Mouse (Mus musculus): ENCODE data around the gene Robo1. TPM values are rescaled to one million over a fixed set of nuclear protein-coding genes. Genes with fewer than 3 reads are reported as not detected.

Gene Robo1
- polyA plus RNA-seq (2014; fragmentation: Nextera tagmentation; extraction: Ambion mirVana), result 62.2 and 91.8 TPM in 2 replicates

- no peak within 1 kb of the TSS for H3K9ac ChIP-seq (replicated peaks; ENCODE audit: low read length)
- H3K27ac ChIP-seq (replicated peaks; ENCODE audit: low read depth, low read length), result no peak within 1 kb of the TSS
- ATAC-seq (ENCODE audit: low FRiP score, low TSS enrichment), result no peak
- H3K4me3 ChIP-seq (replicated peaks; ENCODE audit: low read depth, low read length), result no peak within 1 kb of the TSS
- no peaks in the 10 kb centered on the region for H3K4me1 ChIP-seq (ENCODE audit: control insufficient read depth, insufficient read depth, low read length)
- no peaks in the 10 kb centered on the region; the same call in 1 of the 2 replicates for H3K9me3 ChIP-seq (ENCODE audit: control insufficient read depth, low read length)
- DNase-seq, result peak; percentile 6
- H3K4me2 ChIP-seq (ENCODE audit: low read length), result no peak within 1 kb of the TSS
- no peaks in the 10 kb centered on the region for H3K36me3 ChIP-seq (ENCODE audit: control insufficient read depth, insufficient read depth, low read length)
- 78% methylated on average over 8 of the region's 8 CpGs for WGBS
- H3K27me3 ChIP-seq (ENCODE audit: control insufficient read depth, insufficient read depth, low read length), result no peaks in the 10 kb centered on the region
These were observed at the start of gene Robo1 for GRCm38 (mm10) chr16:72307537-72308330. Gene Robo1, plus strand, starts transcription at chr16:72308306.

- Histone ChIP-seq H3K27ac (replicated peaks; ENCODE audit: low read depth, low read length) (no peak overlapping the region), H3K4me3 (replicated peaks; ENCODE audit: low read depth, low read length) (no peak overlapping the region), H3K4me2 (ENCODE audit: low read length) (no peak overlapping the region), H3K36me3 (ENCODE audit: control insufficient read depth, insufficient read depth, low read length) (no peaks in the 10 kb centered on the region), H3K9me3 (ENCODE audit: control insufficient read depth, low read length) (no peaks in the 10 kb centered on the region), H3K4me1 (ENCODE audit: control insufficient read depth, insufficient read depth, low read length) (no peaks in the 10 kb centered on the region), H3K9ac (replicated peaks; ENCODE audit: low read length) (no peak overlapping the region), H3K27me3 (ENCODE audit: control insufficient read depth, insufficient read depth, low read length) (no peaks in the 10 kb centered on the region)
- ATAC-seq (ENCODE audit: low FRiP score, low TSS enrichment), result no peak
- DNase-seq, result no peak
- 91% methylated on average over 10 of the region's 10 CpGs for WGBS
These were observed 40.3 kb upstream of the Robo1 start for GRCm38 (mm10) chr16:72267839-72268238.

DNA sequence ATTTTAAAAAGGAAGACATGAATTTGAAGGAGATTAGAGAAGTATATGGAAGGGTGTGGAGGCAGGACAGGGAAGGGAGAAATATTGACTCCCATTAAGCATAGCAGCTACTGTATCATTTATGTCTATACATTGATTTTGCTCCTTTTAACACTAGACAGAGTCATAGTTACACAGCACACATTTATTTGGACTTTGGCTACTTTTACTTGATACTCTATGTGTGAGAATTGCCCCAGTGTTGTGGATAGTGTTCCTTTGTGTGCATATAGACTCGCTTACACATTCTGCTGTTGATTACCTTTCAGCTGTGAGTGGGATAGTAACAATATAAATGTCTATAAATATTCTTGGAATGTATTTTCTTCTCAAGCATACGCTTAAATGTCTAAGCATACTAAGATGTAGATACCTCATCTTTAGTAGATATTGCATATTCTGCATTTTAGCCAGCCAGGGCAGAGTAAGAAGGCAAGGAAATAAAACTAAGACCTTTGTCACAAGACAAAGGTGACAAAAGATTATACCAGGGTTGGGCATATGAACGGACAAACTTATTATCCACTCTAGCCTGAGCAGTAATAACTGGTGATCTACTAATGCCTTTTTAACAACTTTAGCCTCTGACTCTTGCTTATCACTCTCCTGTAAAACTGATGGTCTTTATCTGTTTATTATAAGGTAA is 31.6 kb upstream of the Robo1 start:
- WGBS, result 85% methylated on average over 3 of the region's 3 CpGs
- ATAC-seq (ENCODE audit: low FRiP score, low TSS enrichment), result no peak

DNA sequence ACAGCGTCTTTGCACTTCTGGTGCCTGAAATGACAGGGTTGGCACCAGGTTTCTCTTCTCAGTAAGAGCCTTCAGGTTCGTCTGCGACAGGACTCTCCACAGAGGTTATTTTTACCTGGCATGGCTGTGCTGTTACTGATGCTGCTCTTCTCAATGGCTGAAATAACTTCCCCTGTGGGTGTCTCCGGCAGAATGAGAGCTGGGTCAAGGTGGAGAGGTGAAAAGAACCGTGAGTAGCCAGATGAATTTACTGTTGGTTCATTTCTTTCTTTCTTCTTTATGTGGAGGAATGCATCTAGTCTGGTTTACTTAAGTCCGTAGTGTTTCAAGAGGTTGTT is 194 bp downstream of the Robo1 start:
- Histone ChIP-seq H3K4me3 (replicated peaks; ENCODE audit: low read depth, low read length) (no peak overlapping the region), H3K27ac (replicated peaks; ENCODE audit: low read depth, low read length) (no peak overlapping the region)

More for the DNA sequence above, 31.6 kb upstream of the Robo1 start:
- no peaks in the 10 kb centered on the region for H3K36me3 ChIP-seq (ENCODE audit: control insufficient read depth, insufficient read depth, low read length)
- no peaks in the 10 kb centered on the region for H3K27me3 ChIP-seq (ENCODE audit: control insufficient read depth, insufficient read depth, low read length)
- no peak overlapping the region for H3K4me3 ChIP-seq (replicated peaks; ENCODE audit: low read depth, low read length)
- H3K4me1 ChIP-seq (ENCODE audit: control insufficient read depth, insufficient read depth, low read length), result no peaks in the 10 kb centered on the region
- no peak overlapping the region for H3K4me2 ChIP-seq (ENCODE audit: low read length)
- no peak overlapping the region for H3K27ac ChIP-seq (replicated peaks; ENCODE audit: low read depth, low read length)
- no peak for DNase-seq
- H3K9me3 ChIP-seq (ENCODE audit: control insufficient read depth, low read length), result no peaks in the 10 kb centered on the region
- H3K9ac ChIP-seq (replicated peaks; ENCODE audit: low read length), result no peak overlapping the region

DNA sequence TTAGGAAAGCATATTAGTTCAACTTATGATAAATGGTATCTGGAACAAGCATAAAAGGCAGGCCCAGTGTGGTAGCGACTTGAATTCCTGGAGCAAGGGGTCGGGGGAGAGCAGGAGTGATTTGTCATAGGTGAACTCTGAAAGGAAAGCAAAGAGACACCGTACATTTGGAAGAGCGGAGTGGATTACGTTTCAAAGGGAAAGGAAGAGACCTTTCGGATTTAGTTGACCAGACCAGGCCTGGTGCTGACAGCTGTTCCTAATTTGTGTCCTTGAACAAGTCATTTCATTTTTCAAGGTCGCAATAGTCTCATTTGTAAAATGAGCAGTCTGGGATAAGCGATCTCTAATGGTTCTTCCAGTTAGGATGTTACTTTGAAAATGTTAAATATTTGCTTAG is 19.2 kb downstream of the Robo1 start:
- Histone ChIP-seq H3K9me3 (ENCODE audit: control insufficient read depth, low read length) (no peaks in the 10 kb centered on the region), H3K27ac (replicated peaks; ENCODE audit: low read depth, low read length) (no peak overlapping the region), H3K36me3 (ENCODE audit: control insufficient read depth, insufficient read depth, low read length) (no peaks in the 10 kb centered on the region), H3K4me1 (ENCODE audit: control insufficient read depth, insufficient read depth, low read length) (no peaks in the 10 kb centered on the region), H3K9ac (replicated peaks; ENCODE audit: low read length) (no peak overlapping the region), H3K4me2 (ENCODE audit: low read length) (no peak overlapping the region), H3K27me3 (ENCODE audit: control insufficient read depth, insufficient read depth, low read length) (no peaks in the 10 kb centered on the region), H3K4me3 (replicated peaks; ENCODE audit: low read depth, low read length) (no peak overlapping the region)
- DNase-seq, result no peak
- 85% methylated on average over 8 of the region's 8 CpGs for WGBS
- ATAC-seq (ENCODE audit: low FRiP score, low TSS enrichment), result no peak

More for the DNA sequence above, 194 bp downstream of the Robo1 start:
- Histone ChIP-seq H3K9me3 (ENCODE audit: control insufficient read depth, low read length) (no peaks in the 10 kb centered on the region), H3K4me1 (ENCODE audit: control insufficient read depth, insufficient read depth, low read length) (no peaks in the 10 kb centered on the region), H3K27me3 (ENCODE audit: control insufficient read depth, insufficient read depth, low read length) (no peaks in the 10 kb centered on the region), H3K36me3 (ENCODE audit: control insufficient read depth, insufficient read depth, low read length) (no peaks in the 10 kb centered on the region), H3K9ac (replicated peaks; ENCODE audit: low read length) (no peak overlapping the region), H3K4me2 (ENCODE audit: low read length) (no peak overlapping the region)
- no peak for DNase-seq
- ATAC-seq (ENCODE audit: low FRiP score, low TSS enrichment), result no peak
- 64% methylated on average over 6 of the region's 6 CpGs for WGBS

- WGBS, result 28% methylated on average over 3 of the region's 3 CpGs
- H3K4me3 ChIP-seq (replicated peaks; ENCODE audit: low read depth, low read length), result no peak overlapping the region
- no peaks in the 10 kb centered on the region for H3K27me3 ChIP-seq (ENCODE audit: control insufficient read depth, insufficient read depth, low read length)
- no peak overlapping the region for H3K9ac ChIP-seq (replicated peaks; ENCODE audit: low read length)
- ATAC-seq (ENCODE audit: low FRiP score, low TSS enrichment), result 0 out of 2 replicates have a peak, but pooled peaks have one; percentile 31
- no peaks in the 10 kb centered on the region for H3K4me1 ChIP-seq (ENCODE audit: control insufficient read depth, insufficient read depth, low read length)
- DNase-seq, result peak; percentile 20
- no peaks in the 10 kb centered on the region for H3K9me3 ChIP-seq (ENCODE audit: control insufficient read depth, low read length)
- H3K4me2 ChIP-seq (ENCODE audit: low read length), result no peak overlapping the region
- no peaks in the 10 kb centered on the region for H3K36me3 ChIP-seq (ENCODE audit: control insufficient read depth, insufficient read depth, low read length)
- no peak overlapping the region for H3K27ac ChIP-seq (replicated peaks; ENCODE audit: low read depth, low read length)
These were observed 20.5 kb downstream of the Robo1 start for GRCm38 (mm10) chr16:72328579-72328978.

- DNase-seq, result peak; percentile 33
- H3K9me3 ChIP-seq (ENCODE audit: control insufficient read depth, low read length), result no peaks in the 10 kb centered on the region
- H3K9ac ChIP-seq (replicated peaks; ENCODE audit: low read length), result no peak overlapping the region
- H3K4me2 ChIP-seq (ENCODE audit: low read length), result no peak overlapping the region
- no peaks in the 10 kb centered on the region for H3K27me3 ChIP-seq (ENCODE audit: control insufficient read depth, insufficient read depth, low read length)
- H3K4me3 ChIP-seq (replicated peaks; ENCODE audit: low read depth, low read length), result no peak overlapping the region
- WGBS, result 71% methylated on average over 1 of the region's 1 CpGs
- no peaks in the 10 kb centered on the region for H3K36me3 ChIP-seq (ENCODE audit: control insufficient read depth, insufficient read depth, low read length)
- no peak overlapping the region for H3K27ac ChIP-seq (replicated peaks; ENCODE audit: low read depth, low read length)
- ATAC-seq (ENCODE audit: low FRiP score, low TSS enrichment), result no peak
- H3K4me1 ChIP-seq (ENCODE audit: control insufficient read depth, insufficient read depth, low read length), result no peaks in the 10 kb centered on the region
These were observed 29.7 kb downstream of the Robo1 start for GRCm38 (mm10) chr16:72337757-72338156.

DNA sequence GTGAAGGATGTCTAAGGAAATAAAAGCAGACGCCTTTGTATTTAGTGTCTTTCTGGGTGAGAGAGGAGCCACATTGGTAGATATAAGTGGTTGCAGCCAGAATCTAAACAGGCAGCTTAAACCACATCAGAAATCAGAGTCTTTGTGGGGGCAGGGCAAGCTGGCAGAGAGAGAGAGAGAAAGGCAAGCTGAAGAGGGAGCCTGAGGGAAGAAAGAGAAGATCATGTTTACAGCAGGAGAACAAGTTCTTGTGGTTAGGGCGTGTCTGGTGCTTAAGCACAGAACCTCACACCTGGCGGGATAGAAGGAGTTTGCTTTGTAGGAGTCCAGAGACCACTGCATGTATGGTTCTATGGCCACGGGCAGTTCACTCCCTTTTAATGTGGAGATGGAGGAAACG is 42.3 kb downstream of the Robo1 start:
- WGBS, result 73% methylated on average over 5 of the region's 5 CpGs
- ATAC-seq (ENCODE audit: low FRiP score, low TSS enrichment), result no peak
- H3K4me2 ChIP-seq (ENCODE audit: low read length), result no peak overlapping the region

More for the DNA sequence above, 42.3 kb downstream of the Robo1 start:
- Histone ChIP-seq H3K9ac (replicated peaks; ENCODE audit: low read length) (no peak overlapping the region), H3K36me3 (ENCODE audit: control insufficient read depth, insufficient read depth, low read length) (no peaks in the 10 kb centered on the region), H3K4me3 (replicated peaks; ENCODE audit: low read depth, low read length) (no peak overlapping the region), H3K4me1 (ENCODE audit: control insufficient read depth, insufficient read depth, low read length) (no peaks in the 10 kb centered on the region), H3K27ac (replicated peaks; ENCODE audit: low read depth, low read length) (0 out of 2 replicates have a peak overlapping the region, but pooled peaks have one; percentile 5), H3K27me3 (ENCODE audit: control insufficient read depth, insufficient read depth, low read length) (no peaks in the 10 kb centered on the region), H3K9me3 (ENCODE audit: control insufficient read depth, low read length) (no peaks in the 10 kb centered on the region)
- no peak for DNase-seq

All from midbrain, embryonic 14.5 days (tissue).